Mouse (Mus musculus): Measurements from ENCODE around the gene Ptpro.

DNA sequence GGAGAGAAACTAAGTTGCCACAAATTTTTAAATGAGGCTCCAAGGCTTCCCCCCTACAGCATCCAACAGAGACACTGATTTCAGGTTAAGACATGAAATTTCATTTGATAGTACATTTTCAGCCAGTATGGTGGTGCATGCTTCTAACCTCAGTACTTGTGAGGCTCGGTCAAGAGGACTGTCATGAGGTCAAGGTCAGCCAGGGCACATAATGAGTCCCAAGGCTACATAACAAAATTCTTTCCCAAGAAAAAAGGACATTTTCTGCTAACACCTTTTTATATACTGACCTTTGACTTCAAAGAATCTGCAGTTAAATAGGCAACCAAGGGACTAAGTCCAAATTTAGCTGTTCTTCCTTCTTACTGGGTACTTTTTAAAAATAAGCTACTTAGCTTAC is 221.3 kb downstream of the Ptpro start:
- no peak for TF ChIP-seq CTCF (conservative IDR thresholded peaks at IDR 0.05; ENCODE audit: low read length)
- no peak for TF ChIP-seq NANOG (IDR thresholded peaks at IDR 0.05; ENCODE audit: borderline replicate concordance, low read length)
- no peak for TF ChIP-seq POU5F1 (IDR thresholded peaks at IDR 0.05; ENCODE audit: borderline replicate concordance, low read length)

All from E14TG2a.4 (cell line).